Mouse (Mus musculus): ENCODE results near the gene Neurod2. TPM values are rescaled to one million over a fixed set of nuclear protein-coding genes. Genes with fewer than 3 reads are reported as not detected.

Gene Neurod2
- polyA plus RNA-seq, 1 experiment from 2014 or later = 110 TPM

GRCm38 (mm10) chr11:98356625-98357394 is 27.4 kb upstream of the Neurod2 start:
- Histone ChIP-seq H3K9me3 (ENCODE audit: control insufficient read depth, low read length) (no peaks in the 10 kb centered on the region), H3K27ac (ENCODE audit: low read length) (no peak overlapping the region), H3K4me3 (replicated peaks; ENCODE audit: low read length) (no peak overlapping the region), H3K9ac (replicated peaks; ENCODE audit: low read depth, low read length) (no peak overlapping the region), H3K4me1 (replicated peaks; ENCODE audit: control insufficient read depth, insufficient read depth, low read length) (peaks cover 41% of the 10 kb centered on the region), H3K36me3 (ENCODE audit: control insufficient read depth, insufficient read depth) (no peaks in the 10 kb centered on the region), H3K27me3 (replicated peaks; ENCODE audit: control insufficient read depth, insufficient read depth, low read length) (no peaks in the 10 kb centered on the region; the same call in 1 of the 2 replicates), H3K4me2 (ENCODE audit: low read length) (no peak overlapping the region)
- 80% methylated on average over 7 of the region's 7 CpGs for WGBS
- ATAC-seq = no peak

GRCm38 (mm10) chr11:98355732-98356299 is 26.4 kb upstream of the Neurod2 start:
- Histone ChIP-seq H3K36me3 (ENCODE audit: control insufficient read depth, insufficient read depth) (no peaks in the 10 kb centered on the region), H3K9me3 (ENCODE audit: control insufficient read depth, low read length) (no peaks in the 10 kb centered on the region), H3K9ac (replicated peaks; ENCODE audit: low read depth, low read length) (no peak overlapping the region), H3K4me2 (ENCODE audit: low read length) (no peak overlapping the region), H3K4me3 (replicated peaks; ENCODE audit: low read length) (no peak overlapping the region), H3K27ac (ENCODE audit: low read length) (no peak overlapping the region), H3K27me3 (replicated peaks; ENCODE audit: control insufficient read depth, insufficient read depth, low read length) (peaks cover 2% of the 10 kb centered on the region), H3K4me1 (replicated peaks; ENCODE audit: control insufficient read depth, insufficient read depth, low read length) (peaks cover 31% of the 10 kb centered on the region)
- ATAC-seq = no peak
- WGBS = 10% methylated on average over 6 of the region's 6 CpGs

- 59% methylated on average over 14 of the region's 14 CpGs for WGBS
- no peak overlapping the region for H3K4me3 ChIP-seq (replicated peaks; ENCODE audit: low read length)
- no peak overlapping the region for H3K27ac ChIP-seq (ENCODE audit: low read length)
- no peaks in the 10 kb centered on the region for H3K36me3 ChIP-seq (ENCODE audit: control insufficient read depth, insufficient read depth)
- no peak overlapping the region for H3K9ac ChIP-seq (replicated peaks; ENCODE audit: low read depth, low read length)
- H3K27me3 ChIP-seq (replicated peaks; ENCODE audit: control insufficient read depth, insufficient read depth, low read length) = peaks cover 15% of the 10 kb centered on the region
- no peak for ATAC-seq
- H3K4me1 ChIP-seq (replicated peaks; ENCODE audit: control insufficient read depth, insufficient read depth, low read length) = peaks cover 18% of the 10 kb centered on the region
- no peaks in the 10 kb centered on the region for H3K9me3 ChIP-seq (ENCODE audit: control insufficient read depth, low read length)
- H3K4me2 ChIP-seq (ENCODE audit: low read length) = no peak overlapping the region
Observed at GRCm38 (mm10) chr11:98354445-98354844, 25.0 kb upstream of the Neurod2 start.

GRCm38 (mm10) chr11:98353651-98354211 is 24.3 kb upstream of the Neurod2 start:
- Histone ChIP-seq H3K36me3 (ENCODE audit: control insufficient read depth, insufficient read depth) (no peaks in the 10 kb centered on the region), H3K4me1 (replicated peaks; ENCODE audit: control insufficient read depth, insufficient read depth, low read length) (peaks cover 18% of the 10 kb centered on the region), H3K9ac (replicated peaks; ENCODE audit: low read depth, low read length) (no peak overlapping the region), H3K27me3 (replicated peaks; ENCODE audit: control insufficient read depth, insufficient read depth, low read length) (peaks cover 21% of the 10 kb centered on the region), H3K4me3 (replicated peaks; ENCODE audit: low read length) (no peak overlapping the region), H3K9me3 (ENCODE audit: control insufficient read depth, low read length) (no peaks in the 10 kb centered on the region), H3K4me2 (ENCODE audit: low read length) (no peak overlapping the region), H3K27ac (ENCODE audit: low read length) (no peak overlapping the region)
- no peak for ATAC-seq
- WGBS = 29% methylated on average over 8 of the region's 8 CpGs

- WGBS = 80% methylated on average over 18 of the region's 18 CpGs
- H3K27me3 ChIP-seq (replicated peaks; ENCODE audit: control insufficient read depth, insufficient read depth, low read length) = peaks cover 28% of the 10 kb centered on the region
- peaks cover 25% of the 10 kb centered on the region for H3K4me1 ChIP-seq (replicated peaks; ENCODE audit: control insufficient read depth, insufficient read depth, low read length)
- no peak overlapping the region for H3K27ac ChIP-seq (ENCODE audit: low read length)
- no peaks in the 10 kb centered on the region for H3K36me3 ChIP-seq (ENCODE audit: control insufficient read depth, insufficient read depth)
- no peak overlapping the region for H3K9ac ChIP-seq (replicated peaks; ENCODE audit: low read depth, low read length)
- no peak for ATAC-seq
- H3K9me3 ChIP-seq (ENCODE audit: control insufficient read depth, low read length) = no peaks in the 10 kb centered on the region
- no peak overlapping the region for H3K4me2 ChIP-seq (ENCODE audit: low read length)
- H3K4me3 ChIP-seq (replicated peaks; ENCODE audit: low read length) = no peak overlapping the region
Observed at GRCm38 (mm10) chr11:98352272-98352990, 23.0 kb upstream of the Neurod2 start.

- no peaks in the 10 kb centered on the region for H3K9me3 ChIP-seq (ENCODE audit: control insufficient read depth, low read length)
- peaks cover 42% of the 10 kb centered on the region for H3K27me3 ChIP-seq (replicated peaks; ENCODE audit: control insufficient read depth, insufficient read depth, low read length)
- ATAC-seq = no peak
- H3K4me1 ChIP-seq (replicated peaks; ENCODE audit: control insufficient read depth, insufficient read depth, low read length) = peaks cover 33% of the 10 kb centered on the region
- 4% methylated on average over 9 of the region's 9 CpGs for WGBS
- H3K9ac ChIP-seq (replicated peaks; ENCODE audit: low read depth, low read length) = peak overlapping the region; percentile 68
- peak overlapping the region; percentile 81 for H3K4me2 ChIP-seq (ENCODE audit: low read length)
- H3K4me3 ChIP-seq (replicated peaks; ENCODE audit: low read length) = peak overlapping the region; percentile 66
- no peak overlapping the region for H3K27ac ChIP-seq (ENCODE audit: low read length)
- H3K36me3 ChIP-seq (ENCODE audit: control insufficient read depth, insufficient read depth) = no peaks in the 10 kb centered on the region
Observed at GRCm38 (mm10) chr11:98349308-98349707, 19.9 kb upstream of the Neurod2 start.

GRCm38 (mm10) chr11:98348083-98348961 is 18.9 kb upstream of the Neurod2 start, which contains the start of gene Ppp1r1b:
Gene Ppp1r1b, plus strand, starts transcription at chr11:98348404.
- WGBS = under 1% methylated on average over 55 of the region's 55 CpGs
- no peak within 1 kb of the TSS for H3K27ac ChIP-seq (ENCODE audit: low read length)

GRCm38 (mm10) chr11:98347385-98348082 is 18.1 kb upstream of the Neurod2 start:
- Histone ChIP-seq H3K9ac (replicated peaks; ENCODE audit: low read depth, low read length) (peak overlapping the region; percentile 68), H3K9me3 (ENCODE audit: control insufficient read depth, low read length) (no peaks in the 10 kb centered on the region), H3K27me3 (replicated peaks; ENCODE audit: control insufficient read depth, insufficient read depth, low read length) (peaks cover 42% of the 10 kb centered on the region), H3K36me3 (ENCODE audit: control insufficient read depth, insufficient read depth) (no peaks in the 10 kb centered on the region), H3K27ac (ENCODE audit: low read length) (no peak overlapping the region), H3K4me3 (replicated peaks; ENCODE audit: low read length) (peak overlapping the region; percentile 66), H3K4me2 (ENCODE audit: low read length) (peak overlapping the region; percentile 81), H3K4me1 (replicated peaks; ENCODE audit: control insufficient read depth, insufficient read depth, low read length) (peaks cover 33% of the 10 kb centered on the region)
- peak; percentile 19; the same call in 1 of the 2 replicates for ATAC-seq
- WGBS = 5% methylated on average over 11 of the region's 12 CpGs

More at GRCm38 (mm10) chr11:98348083-98348961, 18.9 kb upstream of the Neurod2 start, which contains the start of gene Ppp1r1b:
- peaks cover 42% of the 10 kb centered on the region for H3K27me3 ChIP-seq (replicated peaks; ENCODE audit: control insufficient read depth, insufficient read depth, low read length)
- peak within 1 kb of the TSS; percentile 81 for H3K4me2 ChIP-seq (ENCODE audit: low read length)
- H3K9ac ChIP-seq (replicated peaks; ENCODE audit: low read depth, low read length) = peak within 1 kb of the TSS; percentile 68
- no peaks in the 10 kb centered on the region for H3K36me3 ChIP-seq (ENCODE audit: control insufficient read depth, insufficient read depth)
- peak within 1 kb of the TSS; percentile 66 for H3K4me3 ChIP-seq (replicated peaks; ENCODE audit: low read length)
- no peaks in the 10 kb centered on the region for H3K9me3 ChIP-seq (ENCODE audit: control insufficient read depth, low read length)
- ATAC-seq = peak; percentile 84
- peaks cover 30% of the 10 kb centered on the region for H3K4me1 ChIP-seq (replicated peaks; ENCODE audit: control insufficient read depth, insufficient read depth, low read length)

All from forebrain, embryonic 16.5 days (tissue).